Mouse (Mus musculus): ENCODE data around the gene Sptbn2. TPM values are rescaled to one million over a fixed set of nuclear protein-coding genes. Genes with fewer than 3 reads are reported as not detected.

The Sptbn2 gene
- total and polyA plus RNA-seq, 3 experiments, result 0.31 to 0.79 TPM; not detected in 1

DNA sequence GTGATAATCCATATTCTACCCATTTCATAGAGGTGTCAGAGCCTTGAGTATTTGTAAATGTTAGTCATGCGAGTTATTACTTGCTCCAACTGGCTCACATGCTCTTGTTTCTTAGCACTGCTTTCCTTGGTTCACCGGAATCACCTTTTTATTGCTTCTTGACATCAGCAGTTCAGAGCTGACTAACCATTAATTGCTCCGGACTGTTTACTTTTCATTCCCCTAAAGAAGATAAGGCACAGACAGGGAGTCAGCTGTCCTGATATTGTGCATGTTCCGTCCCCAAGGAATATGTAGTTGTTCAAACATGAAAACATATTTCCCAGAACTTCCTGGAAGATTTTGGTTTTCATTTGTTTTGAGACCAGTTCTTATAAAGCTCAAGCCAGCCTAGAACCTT is 40.2 kb upstream of the Sptbn2 start:
- Histone ChIP-seq H3K27me3 (ENCODE audit: control insufficient read depth in 1 of 2, insufficient read depth in 2 of 2, low read length in 2 of 2) (peaks cover 14 to 24% of the 10 kb centered on the region in 2 experiments), H3K4me3 (ENCODE audit: control insufficient read depth in 1 of 2, insufficient read depth in 1 of 2, low read depth in 2 of 2, low read length in 2 of 2) (no peak overlapping the region), H3K27ac (ENCODE audit: control insufficient read depth, low read depth, low read length) (no peak overlapping the region), H3K36me3 (ENCODE audit: control insufficient read depth in 1 of 2, insufficient read depth in 2 of 2, low read length in 2 of 2) (no peaks in the 10 kb centered on the region), H3K79me2 (ENCODE audit: control insufficient read depth, insufficient read depth, low read length, poor library complexity) (no peaks in the 10 kb centered on the region), H3K4me1 (ENCODE audit: control insufficient read depth in 1 of 2, insufficient read depth in 2 of 2, low read length in 2 of 2) (no peaks in the 10 kb centered on the region), H3K9ac (ENCODE audit: control insufficient read depth, low read depth, low read length, poor library complexity, severe bottlenecking) (no peak overlapping the region), H3K9me3 (replicated peaks; ENCODE audit: insufficient read depth, low read length) (no peaks in the 10 kb centered on the region)
- TF ChIP-seq BHLHE40 (IDR thresholded peaks at IDR 0.05; ENCODE audit: borderline replicate concordance, low read depth, low read length) (no peak), JUND (IDR thresholded peaks at IDR 0.05; ENCODE audit: low read depth, low read length) (no peak), UBTF (IDR thresholded peaks at IDR 0.05; ENCODE audit: borderline replicate concordance, insufficient read depth, low read depth, low read length) (no peak), POLR2A (IDR thresholded peaks at IDR 0.05; ENCODE audit: control insufficient read depth in 1 of 2, insufficient read depth in 1 of 2, low read depth in 1 of 2, low read length in 2 of 2, poor library complexity in 1 of 2) (no peak), NELFE (IDR thresholded peaks at IDR 0.05; ENCODE audit: low read depth, low read length) (no peak), RAD21 (IDR thresholded peaks at IDR 0.05; ENCODE audit: low read depth, low read length) (no peak), TBP (IDR thresholded peaks at IDR 0.05; ENCODE audit: low read depth, low read length) (no peak), NRF1 (IDR thresholded peaks at IDR 0.05; ENCODE audit: insufficient read depth, low read depth, low read length, poor library complexity, severe bottlenecking) (no peak), MEF2A (IDR thresholded peaks at IDR 0.05; ENCODE audit: extremely low read depth, insufficient replicate concordance, low read depth, low read length, poor library complexity, severe bottlenecking) (no peak), TAL1 (IDR thresholded peaks at IDR 0.05; ENCODE audit: low read length) (no peak), SIN3A (IDR thresholded peaks at IDR 0.05; ENCODE audit: low read length) (no peak), ZKSCAN1 (IDR thresholded peaks at IDR 0.05; ENCODE audit: low read depth, low read length) (no peak), HCFC1 (IDR thresholded peaks at IDR 0.05; ENCODE audit: low read depth, low read length) (no peak), MAX (IDR thresholded peaks at IDR 0.05; ENCODE audit: low read length) (no peak)
- no peak for DNase-seq (ENCODE audit: low read depth, low spot score)

DNA sequence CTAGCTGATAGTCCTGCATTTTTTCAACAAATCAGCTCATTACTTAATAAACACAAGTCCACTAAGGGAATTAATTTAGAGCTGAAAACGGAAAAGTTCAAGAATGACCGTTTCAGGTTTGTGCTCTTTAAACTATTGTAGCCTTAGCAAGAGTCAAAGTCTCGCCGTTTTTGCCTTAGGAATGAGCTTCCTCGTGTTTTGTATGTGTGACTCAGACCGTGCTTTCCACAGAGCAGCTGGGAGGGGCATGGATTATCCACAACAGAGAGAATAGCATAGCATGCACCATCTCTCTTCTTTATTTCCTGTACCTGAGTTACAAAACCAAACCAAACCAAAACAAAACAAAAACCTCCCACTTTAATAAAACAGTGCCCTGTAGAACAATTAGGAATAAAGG is 38.6 kb upstream of the Sptbn2 start:
- Histone ChIP-seq H3K9me3 (replicated peaks; ENCODE audit: insufficient read depth, low read length) (no peaks in the 10 kb centered on the region), H3K36me3 (ENCODE audit: control insufficient read depth in 1 of 2, insufficient read depth in 2 of 2, low read length in 2 of 2) (no peaks in the 10 kb centered on the region)

More for the DNA sequence above, 38.6 kb upstream of the Sptbn2 start:
- H3K4me1 ChIP-seq (ENCODE audit: control insufficient read depth in 1 of 2, insufficient read depth in 2 of 2, low read length in 2 of 2), result no peaks in the 10 kb centered on the region
- DNase-seq (ENCODE audit: low read depth, low spot score), result no peak
- TF ChIP-seq SMC3 (IDR thresholded peaks at IDR 0.05; ENCODE audit: low read depth, low read length) (no peak), RCOR1 (IDR thresholded peaks at IDR 0.05; ENCODE audit: low read depth, low read length) (no peak), EP300 (IDR thresholded peaks at IDR 0.05; ENCODE audit: low read depth in 1 of 2, low read length in 2 of 2) (no peak), MXI1 (IDR thresholded peaks at IDR 0.05; ENCODE audit: low read depth, low read length) (no peak), BHLHE40 (IDR thresholded peaks at IDR 0.05; ENCODE audit: borderline replicate concordance, low read depth, low read length) (no peak), TBP (IDR thresholded peaks at IDR 0.05; ENCODE audit: low read depth, low read length) (no peak), JUND (IDR thresholded peaks at IDR 0.05; ENCODE audit: low read depth, low read length) (no peak), ZC3H11A (IDR thresholded peaks at IDR 0.05; ENCODE audit: low read depth, low read length) (no peak), KAT2A (conservative IDR thresholded peaks at IDR 0.05; ENCODE audit: low read depth, low read length) (no peak), SIN3A (IDR thresholded peaks at IDR 0.05; ENCODE audit: low read length) (no peak)
- H3K27ac ChIP-seq (ENCODE audit: control insufficient read depth, low read depth, low read length), result no peak overlapping the region
- no peaks in the 10 kb centered on the region for H3K79me2 ChIP-seq (ENCODE audit: control insufficient read depth, insufficient read depth, low read length, poor library complexity)
- peaks cover 16 to 34% of the 10 kb centered on the region in 2 experiments for H3K27me3 ChIP-seq (ENCODE audit: control insufficient read depth in 1 of 2, insufficient read depth in 2 of 2, low read length in 2 of 2)
- H3K9ac ChIP-seq (ENCODE audit: control insufficient read depth, low read depth, low read length, poor library complexity, severe bottlenecking), result no peak overlapping the region
- H3K4me3 ChIP-seq (ENCODE audit: control insufficient read depth in 1 of 2, insufficient read depth in 1 of 2, low read depth in 2 of 2, low read length in 2 of 2), result no peak overlapping the region
